Mouse (Mus musculus) spleen, postnatal 4 days (tissue): ENCODE measurements around the gene Fam20b.
A peak's percentile ranks its signal among the peaks of the same experiment; 100 is the strongest.

Source experiments
- DNase-seq, 2 experiments: peaks; one replicate each; pipeline ENCODE4 v3.0.0; 2022; ENCODE audit warnings: low spot score in 2 of 2

The Fam20b gene

GRCm38 (mm10) chr1:156730802-156731201, 11.9 kb upstream of the Fam20b start:
- no peak for DNase-seq

GRCm38 (mm10) chr1:156727234-156728108, 8.6 kb upstream of the Fam20b start:
- no peak for DNase-seq

- no peak for DNase-seq
Measured at GRCm38 (mm10) chr1:156722089-156722488, 3.2 kb upstream of the Fam20b start.

- no peak for DNase-seq
Measured at GRCm38 (mm10) chr1:156720046-156720445, 1.2 kb upstream of the Fam20b start.

- DNase-seq, result peak; percentile 64 to 84
Measured at GRCm38 (mm10) chr1:156718286-156718949, 468 bp downstream of the Fam20b start.

- peak in 1 of 2 experiments; percentile 39 for DNase-seq
Measured at GRCm38 (mm10) chr1:156717751-156718285, 1.1 kb downstream of the Fam20b start.

GRCm38 (mm10) chr1:156716681-156717080, 2.2 kb downstream of the Fam20b start:
- peak in 1 of 2 experiments; percentile 53 for DNase-seq

GRCm38 (mm10) chr1:156710472-156711098, 8.3 kb downstream of the Fam20b start:
- DNase-seq, result peak in 1 of 2 experiments; percentile 51

GRCm38 (mm10) chr1:156708672-156709071, 10.2 kb downstream of the Fam20b start:
- DNase-seq, result no peak

- peak in 1 of 2 experiments; percentile 54 for DNase-seq
Measured at GRCm38 (mm10) chr1:156705696-156706285, 13.1 kb downstream of the Fam20b start.

GRCm38 (mm10) chr1:156703444-156703843, 15.4 kb downstream of the Fam20b start:
- no peak for DNase-seq

- DNase-seq, result peak in 1 of 2 experiments; percentile 42
Measured at GRCm38 (mm10) chr1:156702151-156702550, 16.7 kb downstream of the Fam20b start.

- DNase-seq, result no peak
Measured at GRCm38 (mm10) chr1:156686025-156686661, 32.7 kb downstream of the Fam20b start.

GRCm38 (mm10) chr1:156679599-156679998, 39.3 kb downstream of the Fam20b start:
- no peak for DNase-seq

GRCm38 (mm10) chr1:156677230-156677629, 41.7 kb downstream of the Fam20b start:
- DNase-seq, result no peak

GRCm38 (mm10) chr1:156676596-156676995, 42.3 kb downstream of the Fam20b start:
- no peak for DNase-seq

GRCm38 (mm10) chr1:156676171-156676570, 42.7 kb downstream of the Fam20b start:
- DNase-seq, result peak; percentile 54 to 81

- DNase-seq, result peak; percentile 66 to 82
Measured at GRCm38 (mm10) chr1:156674195-156675000, 44.5 kb downstream of the Fam20b start, which contains the start of gene Tor3a. Tor3a (minus strand) TSS chr1:156674356.

- DNase-seq, result peak; percentile 27 to 74
Measured at GRCm38 (mm10) chr1:156673476-156674194, 45.3 kb downstream of the Fam20b start.
